In genomic region chr3:133482887-133483286, GRCm38 (mm10) we compare ENCODE assay signal across 26 mouse cellular contexts.
DNase-seq lines count a peak whose midpoint lies in the region; ATAC-seq and TF ChIP-seq lines count a peak whose summit lies in the region.
"Had no signal": no experiment of that assay in that cellular context is flagged by ENCODE, and none has a peak within 500 bp of the region (broad histone marks: within the 10 kb centered on the region; RNA-seq: fewer than 3 reads in every experiment).

No protein-coding gene starts in this region.

- intact Hi-C loops in gastrocnemius, postnatal 36 days (cut with DNase I): loop anchor here (10.0 kb wide), 1 partner anchor 148 kb away; no protein-coding TSS in a partner anchor

- DNase-seq in cerebellum, postnatal 25 days: peak; percentile 23 to 48
- no peak for DNase-seq in cerebellum, adult 8-10 months
- DNase-seq in hindbrain, postnatal 0 days (ENCODE audit: low spot score): peak; percentile 4
- DNase-seq in hindbrain, embryonic 11.5 days (ENCODE audit: low spot score): no peak
- peak; percentile 41 for DNase-seq in brain, adult 2 months (ENCODE audit: low read depth, low spot score)
- peak; percentile 24 to 28 for DNase-seq in cerebellum, postnatal 36 days
- DNase-seq in gastrocnemius, postnatal 36 days: no peak
- DNase-seq: adrenal gland, postnatal 36 days; B cell, adult 2 months; gastrocnemius, postnatal 10 days; heart, adult 18-20 months; liver, postnatal 0 days had no signal

- H3K4me3 ChIP-seq in hindbrain, postnatal 0 days (ENCODE audit: low read length): no peak overlapping the region
- H3K4me3 ChIP-seq in hindbrain, embryonic 11.5 days (ENCODE audit: low read depth, low read length): no peak overlapping the region
- H3K4me3 ChIP-seq: embryonic facial prominence, embryonic 15.5 days; heart, embryonic 12.5 days; hindbrain, embryonic 12.5 days; limb, embryonic 10.5 days; midbrain, embryonic 15.5 days; myocyte; neural tube, embryonic 13.5 days had no signal

- H3K9ac ChIP-seq in hindbrain, postnatal 0 days (replicated peaks; ENCODE audit: low read length): no peak overlapping the region
- H3K9ac ChIP-seq in hindbrain, embryonic 11.5 days (ENCODE audit: low read depth, low read length): no peak overlapping the region
- H3K9ac ChIP-seq: embryonic facial prominence, embryonic 15.5 days; heart, embryonic 12.5 days; hindbrain, embryonic 12.5 days; liver, postnatal 0 days; midbrain, embryonic 15.5 days; neural tube, embryonic 13.5 days had no signal

- no peaks in the 10 kb centered on the region for H3K4me1 ChIP-seq in hindbrain, postnatal 0 days (ENCODE audit: insufficient read depth, low read length)
- H3K4me1 ChIP-seq in hindbrain, embryonic 11.5 days (replicated peaks; ENCODE audit: control insufficient read depth, insufficient read depth, low read length): no peaks in the 10 kb centered on the region
- H3K4me1 ChIP-seq: embryonic facial prominence, embryonic 15.5 days; heart, embryonic 12.5 days; hindbrain, embryonic 12.5 days; limb, embryonic 10.5 days; midbrain, embryonic 15.5 days; neural tube, embryonic 13.5 days had no signal

- H3K27ac ChIP-seq in hindbrain, postnatal 0 days: no peak overlapping the region
- H3K27ac ChIP-seq in hindbrain, embryonic 11.5 days (ENCODE audit: low read depth, low read length): no peak overlapping the region
- H3K27ac ChIP-seq: embryonic facial prominence, embryonic 15.5 days; hindbrain, embryonic 12.5 days; kidney, postnatal 0 days; limb, embryonic 10.5 days; macrophage; midbrain, embryonic 15.5 days; neural tube, embryonic 13.5 days had no signal

- H3K36me3 ChIP-seq in hindbrain, postnatal 0 days (ENCODE audit: insufficient read depth, low read length): peaks cover 33% of the 10 kb centered on the region
- H3K36me3 ChIP-seq in hindbrain, embryonic 11.5 days (ENCODE audit: control insufficient read depth, insufficient read depth, low read length): peaks cover 14% of the 10 kb centered on the region

- no peaks in the 10 kb centered on the region for H3K27me3 ChIP-seq in hindbrain, postnatal 0 days (ENCODE audit: insufficient read depth, low read length)
- H3K27me3 ChIP-seq in hindbrain, embryonic 11.5 days (ENCODE audit: control insufficient read depth, insufficient read depth, low read length): no peaks in the 10 kb centered on the region
- H3K27me3 ChIP-seq: CH12.LX; embryonic facial prominence, embryonic 15.5 days; heart, embryonic 12.5 days; hindbrain, embryonic 12.5 days; midbrain, embryonic 15.5 days; neural tube, embryonic 13.5 days; Patski had no signal

- H3K4me2 ChIP-seq in hindbrain, postnatal 0 days (ENCODE audit: low read depth, low read length): no peak overlapping the region
- no peak overlapping the region for H3K4me2 ChIP-seq in hindbrain, embryonic 11.5 days (replicated peaks; ENCODE audit: low read depth, low read length)
- H3K4me2 ChIP-seq: embryonic facial prominence, embryonic 15.5 days; heart, embryonic 12.5 days; hindbrain, embryonic 12.5 days; liver, embryonic 11.5 days; midbrain, embryonic 15.5 days; neural tube, embryonic 13.5 days had no signal

- no peak for ATAC-seq in hindbrain, postnatal 0 days
- no peak for ATAC-seq in hindbrain, embryonic 11.5 days (ENCODE audit: low FRiP score)
- ATAC-seq: liver, postnatal 0 days; lung, postnatal 0 days; midbrain, embryonic 15.5 days; Patski had no signal

- no peaks in the 10 kb centered on the region for H3K9me3 ChIP-seq in hindbrain, postnatal 0 days (ENCODE audit: low read length)
- H3K9me3 ChIP-seq in hindbrain, embryonic 11.5 days (ENCODE audit: control insufficient read depth, low read length): no peaks in the 10 kb centered on the region
- H3K9me3 ChIP-seq: embryonic facial prominence, embryonic 15.5 days; G1E; heart, embryonic 12.5 days; hindbrain, embryonic 12.5 days; limb, embryonic 10.5 days; midbrain, embryonic 15.5 days; neural tube, embryonic 13.5 days had no signal

- WGBS in hindbrain, postnatal 0 days: 84% methylated on average over 1 of the region's 1 CpGs
- 100% methylated on average over 1 of the region's 1 CpGs for WGBS in hindbrain, embryonic 11.5 days

- no peak for TF ChIP-seq CTCF in hindbrain, postnatal 0 days (IDR thresholded peaks at IDR 0.05; ENCODE audit: low read depth)

Comparison
In these comparisons a context has a peak if more than half of its experiments do, and no peak if none do; other contexts are left out.
1. DNase-seq: peak in cerebellum, postnatal 25 days (2 of 2), hindbrain, postnatal 0 days (single experiment), brain, adult 2 months (single experiment) and cerebellum, postnatal 36 days (2 of 2); none in cerebellum, adult 8-10 months (single experiment), hindbrain, embryonic 11.5 days (single experiment) and gastrocnemius, postnatal 36 days (0 of 2).